Mouse (Mus musculus) CD4-positive, CD25-positive, alpha-beta regulatory T cell, adult 4 months (primary cell): Measurements from ENCODE around the gene Sys1. TPM values are rescaled to one million over a fixed set of nuclear protein-coding genes. Genes with fewer than 3 reads are reported as not detected.

Experiments
- ATAC-seq: one replicate; pipeline ENCODE4 v1.8.0; 2017
- polyA plus RNA-seq, 2 experiments: library from polyadenylated mRNA; unstranded; fragments of 100-300 nt; shearing (Covaris generic); gene quantifications; one replicate each; pipeline ENCODE4 v1.2.1; 2017

Sys1 gene
- polyA plus RNA-seq, 2 experiments from 2014 or later: 8.8 to 15.1 TPM

DNA sequence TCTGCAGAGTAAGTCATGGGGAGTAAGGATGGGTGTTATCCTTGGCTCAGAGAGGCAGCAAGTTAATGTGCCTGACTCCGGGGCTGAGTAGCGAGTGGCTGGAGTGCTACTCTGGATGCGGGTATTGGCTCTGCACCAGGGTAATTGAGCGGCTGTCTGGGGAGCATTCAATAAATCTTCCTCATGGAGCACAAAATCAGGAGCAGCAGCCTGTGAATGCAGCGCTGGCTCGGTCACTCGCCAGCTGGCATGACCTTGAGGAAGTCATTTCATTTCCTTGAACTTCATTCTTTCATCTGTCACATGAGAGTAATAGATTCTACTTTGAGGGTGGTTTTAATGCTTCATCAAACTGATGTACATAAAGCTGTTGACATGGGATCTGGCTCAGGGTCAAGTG is 43.7 kb downstream of the Sys1 start:
- no peak for ATAC-seq

DNA sequence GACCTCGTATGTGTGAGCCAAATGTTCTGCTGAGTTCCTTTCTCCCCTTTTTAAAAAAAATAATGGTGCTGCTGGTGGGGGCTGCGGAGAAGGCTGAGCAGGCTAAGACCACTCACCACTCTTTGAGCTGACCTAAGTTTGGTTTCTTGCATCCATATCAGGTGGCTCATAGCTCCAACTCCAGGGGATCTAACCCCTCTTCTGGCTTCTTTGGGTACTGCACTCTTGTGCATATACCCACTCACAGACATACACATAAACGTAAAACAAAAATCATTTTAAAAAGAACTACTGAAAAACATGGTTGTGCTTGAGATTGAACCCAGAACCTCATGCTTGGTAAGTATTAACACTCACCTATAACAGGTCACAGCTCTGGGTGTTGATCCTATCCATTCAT is 48.2 kb downstream of the Sys1 start:
- no peak for ATAC-seq

DNA sequence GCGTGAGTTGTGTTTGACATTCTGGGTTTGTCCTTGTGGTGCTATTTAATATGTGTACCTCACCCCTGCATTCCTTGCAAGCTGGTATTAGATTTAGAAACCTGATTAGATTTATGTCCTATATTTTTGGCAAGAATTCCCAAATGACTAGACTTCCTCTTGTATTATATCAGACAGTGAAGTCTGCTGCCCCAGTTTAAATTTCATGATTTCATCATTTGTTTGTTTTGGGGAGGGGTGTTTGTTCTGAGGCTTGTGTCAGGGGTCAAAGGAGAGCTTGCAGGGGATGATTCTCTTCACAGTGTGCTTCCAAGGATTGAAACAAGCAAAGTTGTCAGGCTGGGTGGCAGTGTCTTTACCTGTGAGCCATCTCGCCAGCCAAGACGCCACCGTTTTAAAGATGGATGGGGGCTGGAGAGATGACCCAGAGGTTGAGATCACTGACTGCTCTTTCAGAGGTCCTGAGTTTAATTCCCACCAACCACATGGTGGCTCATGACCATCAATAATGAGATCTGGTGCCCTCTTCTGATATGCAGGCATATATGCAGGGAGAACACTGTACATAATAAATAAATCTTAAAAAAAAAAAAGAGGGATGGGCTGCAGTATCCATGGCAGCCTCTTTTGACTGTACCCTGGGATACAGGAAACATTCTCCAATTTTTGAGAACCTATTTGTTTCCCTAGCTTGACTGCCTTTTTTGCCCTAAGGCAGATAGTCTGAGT is 49.0 kb downstream of the Sys1 start:
- ATAC-seq: no peak

DNA sequence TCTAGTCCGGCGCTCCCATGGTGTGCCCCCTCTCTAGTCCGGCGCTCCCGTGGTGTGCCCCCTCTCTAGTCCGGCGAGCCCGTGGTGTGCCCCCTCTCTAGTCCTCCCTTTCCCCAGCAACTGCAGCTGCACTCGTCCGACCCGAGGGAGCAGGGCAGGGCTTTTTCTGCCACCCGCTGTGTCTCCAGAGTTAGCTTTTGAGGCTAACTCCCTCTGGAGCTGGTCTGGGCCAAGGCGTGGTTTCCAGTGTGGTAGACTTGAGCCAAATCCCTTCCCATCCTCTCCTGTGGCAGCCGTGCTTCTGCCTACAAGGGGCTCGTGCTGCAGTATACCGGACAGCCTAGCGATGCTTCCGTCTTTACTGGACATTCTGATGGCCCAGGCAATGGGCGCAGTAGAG is 51.0 kb downstream of the Sys1 start:
- ATAC-seq: no peak

DNA sequence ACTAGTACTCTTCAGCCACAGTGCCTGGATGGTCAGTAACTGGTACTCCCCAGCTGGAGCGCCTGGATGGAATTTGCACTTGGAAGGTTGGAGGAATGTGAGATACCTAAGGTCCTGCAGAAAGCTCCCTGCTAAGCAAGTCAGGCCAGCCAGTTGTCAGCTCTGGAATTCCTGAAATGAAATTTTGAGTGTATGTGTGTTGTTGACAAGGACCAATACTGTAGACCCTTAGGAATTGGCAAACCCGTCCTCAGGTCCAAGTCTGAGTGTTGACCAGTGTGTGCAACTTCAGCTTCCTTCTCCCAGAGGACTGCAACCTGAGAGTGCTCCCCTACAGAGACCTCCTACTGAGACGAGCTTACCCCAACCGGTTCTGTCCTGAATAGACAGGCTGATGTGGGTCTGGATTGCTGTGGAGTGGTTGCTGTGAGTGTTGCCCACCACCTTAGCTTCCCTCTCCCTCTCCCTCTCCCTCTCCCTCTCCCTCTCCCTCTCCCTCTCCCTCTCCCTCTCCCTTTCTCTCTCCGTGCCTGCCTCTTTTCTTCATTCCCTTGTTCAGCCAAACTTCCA is 53.9 kb downstream of the Sys1 start:
- ATAC-seq: no peak

DNA sequence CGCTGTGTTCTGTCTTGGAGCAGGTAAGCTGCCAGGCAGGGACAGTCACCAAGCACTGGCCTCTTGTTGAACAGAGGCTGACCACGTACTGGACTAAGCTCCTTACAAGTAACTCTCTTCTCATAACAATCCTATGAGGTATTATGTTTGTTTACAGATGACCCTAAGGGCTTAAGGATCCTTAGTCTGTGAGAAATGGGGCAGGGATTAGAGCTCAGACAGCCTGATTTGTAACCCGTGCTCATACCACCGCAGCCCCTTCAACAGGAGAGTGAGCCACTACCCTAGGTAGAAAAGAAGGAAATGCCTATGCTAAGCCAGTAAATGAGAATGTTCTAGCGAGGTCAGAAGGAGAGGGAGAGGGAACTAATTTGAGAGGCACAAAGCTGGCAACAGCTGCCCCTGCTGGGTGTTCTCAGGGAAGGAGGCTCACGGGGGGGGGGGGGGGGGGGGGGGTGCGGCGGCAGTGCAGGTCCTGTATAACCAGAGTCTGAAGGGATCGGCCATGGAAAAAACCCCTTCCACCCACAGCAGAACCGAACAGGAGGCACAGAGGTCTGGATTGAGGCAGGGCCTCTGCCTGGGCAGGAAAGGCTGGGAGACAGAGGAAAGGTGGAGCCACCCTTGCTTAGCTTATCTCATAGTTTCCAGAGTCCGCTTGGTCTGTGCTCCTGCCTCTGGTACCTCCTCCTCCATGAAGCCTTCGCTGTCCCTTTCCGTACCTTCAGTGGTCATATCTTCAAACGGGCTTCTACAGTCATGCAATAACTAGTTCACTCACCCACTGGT is 55.6 kb downstream of the Sys1 start:
- no peak for ATAC-seq

DNA sequence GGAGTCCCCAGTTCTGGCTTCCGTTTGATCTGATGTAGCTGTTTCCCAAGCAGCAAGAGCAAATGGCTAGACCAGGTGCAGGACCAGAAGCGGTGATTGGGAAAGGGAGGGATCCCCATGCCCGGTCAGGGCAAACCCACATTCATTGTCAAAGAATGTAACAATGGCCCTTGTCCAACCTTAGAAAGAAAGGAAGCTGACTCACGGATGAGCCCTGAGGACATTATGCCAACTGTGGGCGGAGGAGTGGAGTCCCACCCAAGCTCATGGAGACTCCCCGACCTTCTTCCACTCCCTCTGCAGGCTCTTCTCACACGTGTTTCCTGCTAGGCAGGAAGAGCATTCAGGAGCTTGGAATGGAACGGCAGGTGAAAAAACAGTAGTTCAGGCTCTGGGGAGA is 56.6 kb downstream of the Sys1 start:
- no peak for ATAC-seq

DNA sequence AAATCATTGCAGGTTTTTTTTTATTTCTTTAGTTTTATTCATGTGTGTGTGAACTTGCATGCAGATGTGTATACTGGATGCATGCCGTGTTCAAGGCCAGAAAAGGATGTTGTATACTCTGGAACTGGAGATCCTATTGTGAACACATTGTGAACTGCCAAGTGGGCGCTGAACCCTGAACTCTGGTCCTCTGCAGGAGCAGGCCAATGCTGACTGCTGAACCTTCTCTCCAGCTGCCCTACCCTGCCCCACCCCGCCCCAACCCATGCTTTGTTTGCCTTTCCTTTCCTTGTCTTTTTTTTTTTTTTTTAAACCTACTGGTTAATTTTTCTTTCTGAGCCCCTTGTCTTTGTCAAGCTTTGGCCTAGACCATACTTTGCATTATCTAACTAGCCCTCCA is 58.2 kb downstream of the Sys1 start:
- no peak for ATAC-seq

DNA sequence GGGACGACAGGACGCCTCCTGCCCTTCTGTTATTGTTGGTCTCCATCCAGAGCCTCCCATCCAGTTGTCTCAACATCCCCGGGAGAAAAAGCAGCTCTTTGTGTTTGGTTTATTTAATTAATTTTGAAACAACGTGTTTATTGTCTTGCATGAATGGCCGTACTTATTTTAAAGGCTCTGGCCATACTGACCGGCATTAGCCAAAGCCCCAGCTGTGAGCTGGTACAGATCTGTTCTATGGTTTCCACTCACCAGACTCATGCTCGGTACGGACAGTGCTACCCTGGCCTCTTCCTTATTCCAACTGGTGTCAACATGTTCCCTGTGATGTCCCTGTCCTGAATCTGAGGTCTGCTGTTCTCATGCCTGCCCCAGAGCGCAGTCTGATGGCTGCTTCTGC is 59.1 kb downstream of the Sys1 start:
- no peak for ATAC-seq

DNA sequence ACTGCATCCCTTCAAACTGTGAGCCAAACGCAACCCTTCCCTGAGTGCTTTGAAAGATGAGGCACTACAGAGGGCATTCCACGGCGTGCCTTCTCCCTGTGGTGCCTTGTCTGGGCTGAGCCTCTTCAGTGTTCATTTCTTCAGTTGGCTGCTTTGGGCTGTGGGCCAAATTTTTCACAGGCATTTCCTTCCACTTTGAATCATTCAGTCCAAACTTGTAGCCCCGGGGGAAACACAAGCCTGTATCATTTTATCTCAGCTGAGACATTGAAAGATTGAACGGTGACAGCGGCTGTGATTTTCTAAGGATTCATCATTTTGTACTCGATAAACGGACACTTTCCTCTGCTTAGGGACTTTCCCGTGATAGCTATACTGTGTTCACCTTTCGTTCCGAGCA is 59.8 kb downstream of the Sys1 start:
- ATAC-seq: no peak

DNA sequence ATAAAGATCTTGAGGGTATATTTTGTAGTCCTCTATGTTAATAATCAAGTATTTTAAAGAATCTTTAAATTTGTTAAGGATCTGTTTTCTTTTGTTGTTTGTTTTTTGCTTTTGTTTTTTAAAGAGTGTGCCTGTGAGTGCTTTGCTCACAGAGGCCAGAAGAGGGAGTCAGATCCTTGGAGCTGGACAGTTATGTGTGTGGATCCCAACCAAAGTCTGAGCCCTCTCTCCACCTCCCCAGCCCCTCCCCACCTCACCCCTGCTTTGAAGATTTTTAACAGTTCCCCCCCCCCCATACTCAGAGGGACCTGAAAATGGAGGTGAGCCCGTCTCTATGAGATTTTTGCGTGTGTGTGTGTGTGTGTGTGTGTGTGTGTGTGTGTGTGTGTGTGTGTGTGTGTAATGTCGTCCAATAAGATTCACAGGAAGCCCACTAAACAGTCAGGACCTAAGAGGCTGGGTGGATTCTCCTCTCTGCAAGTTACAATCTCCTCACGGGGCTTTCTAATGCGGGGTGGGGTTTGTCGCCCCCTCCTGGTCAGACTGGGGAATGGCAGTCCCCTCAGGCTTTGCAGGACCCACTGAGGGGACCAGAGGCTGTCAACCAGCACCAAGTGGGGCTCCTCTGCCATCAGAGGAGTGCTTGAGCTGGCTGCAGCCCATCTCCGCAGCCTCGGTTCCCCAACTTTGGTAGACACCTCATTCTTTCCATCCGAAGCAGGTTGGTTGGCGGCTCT is 60.9 kb downstream of the Sys1 start:
- no peak for ATAC-seq

DNA sequence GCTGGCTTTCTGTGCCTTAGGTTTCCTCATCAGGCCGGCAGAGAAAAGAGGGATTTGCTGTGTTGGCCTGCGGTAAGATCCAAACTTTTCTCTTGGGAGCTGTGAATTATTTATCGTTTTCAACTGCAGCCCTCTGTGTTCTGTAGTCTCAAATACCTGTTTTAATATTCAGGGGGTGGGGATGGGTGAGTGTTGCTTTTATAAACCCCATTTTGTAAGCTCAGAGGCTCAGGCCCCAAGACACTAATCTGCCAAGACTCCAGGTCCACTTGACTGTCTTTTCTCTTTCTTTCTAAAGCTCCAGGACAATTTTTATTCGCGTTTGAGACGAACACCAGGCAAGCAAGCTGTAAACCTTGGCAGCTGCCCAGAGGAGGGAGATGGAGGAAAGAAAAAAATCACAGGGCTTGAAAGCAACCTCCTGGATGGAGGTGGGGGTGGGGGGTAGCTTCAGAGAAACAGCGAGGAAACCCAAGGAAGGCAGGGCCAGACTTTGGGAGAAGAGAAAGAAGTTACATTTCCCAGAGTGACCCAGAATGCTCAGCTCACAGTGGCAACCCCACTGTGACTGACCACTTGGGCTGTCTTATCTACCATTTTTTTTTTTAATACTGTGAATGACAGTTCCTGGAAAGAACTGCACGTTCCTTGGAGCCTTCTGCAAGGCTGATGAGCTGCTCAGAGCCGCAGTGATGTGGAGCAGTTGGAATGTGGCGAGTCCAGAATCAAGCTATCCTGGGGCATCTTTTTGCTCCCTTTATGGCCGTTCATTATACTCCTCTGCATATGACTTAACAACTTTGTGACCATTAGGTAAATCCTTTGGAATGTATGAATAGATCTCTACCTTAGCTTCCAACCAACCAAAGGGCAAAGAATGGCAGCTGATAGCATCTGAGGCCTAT is 61.8 kb downstream of the Sys1 start:
- no peak for ATAC-seq

DNA sequence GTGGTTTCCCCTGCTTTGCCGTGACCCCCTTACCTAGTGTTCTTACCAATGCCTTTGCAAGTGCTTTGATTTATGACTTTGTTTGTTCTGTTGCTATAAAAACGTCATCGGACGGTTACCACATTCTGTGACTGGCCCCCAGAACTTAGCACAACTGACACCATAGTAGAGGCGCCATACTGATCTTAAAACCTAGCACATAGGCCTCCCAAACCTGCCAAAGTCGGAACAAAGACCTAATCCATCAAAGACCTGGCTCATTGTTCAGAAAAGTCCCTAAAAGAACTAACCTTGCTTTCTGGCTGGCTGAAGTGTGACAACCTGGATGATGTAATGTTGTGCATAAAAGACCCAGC is 62.4 kb downstream of the Sys1 start:
- no peak for ATAC-seq

DNA sequence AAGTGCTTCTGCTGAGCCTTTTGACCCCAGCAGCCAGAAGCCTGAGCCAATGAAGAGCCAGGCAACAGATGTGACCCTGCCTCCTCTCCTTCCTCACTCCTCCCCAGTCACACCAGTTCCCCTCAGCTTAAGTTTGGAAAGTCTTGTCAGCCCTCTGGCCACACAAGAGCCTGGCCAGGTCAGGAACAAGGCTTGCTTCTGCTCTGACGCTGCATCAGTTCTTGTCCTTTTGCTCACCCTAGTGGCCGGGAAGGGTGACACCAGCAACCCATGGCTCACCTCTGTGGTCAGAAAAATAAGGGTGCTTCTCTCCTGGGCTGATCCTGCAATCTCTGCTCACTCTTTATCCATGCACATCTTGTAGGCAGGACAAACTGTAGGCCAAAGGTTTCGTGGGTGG is 64.0 kb downstream of the Sys1 start:
- no peak for ATAC-seq

DNA sequence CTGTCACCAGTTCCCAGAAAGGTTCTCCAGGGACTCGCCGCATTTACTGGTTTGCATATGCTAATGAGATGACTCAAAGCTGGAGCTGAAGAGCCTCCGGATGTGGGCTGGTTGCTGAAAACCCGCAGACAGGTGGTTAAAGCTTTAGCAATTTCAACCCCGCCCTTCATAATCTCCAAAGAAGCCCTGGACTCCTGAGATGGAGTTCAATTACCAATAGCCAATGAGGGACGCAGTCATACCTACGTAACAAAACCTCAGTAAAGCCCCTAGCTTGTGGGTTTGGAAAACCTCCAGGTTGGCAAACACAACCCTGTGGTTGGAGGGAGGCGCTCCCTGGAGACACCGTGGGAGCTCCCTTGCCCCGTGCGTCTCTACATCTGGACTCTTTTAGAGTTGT is 65.1 kb downstream of the Sys1 start:
- peak; percentile 92 for ATAC-seq

DNA sequence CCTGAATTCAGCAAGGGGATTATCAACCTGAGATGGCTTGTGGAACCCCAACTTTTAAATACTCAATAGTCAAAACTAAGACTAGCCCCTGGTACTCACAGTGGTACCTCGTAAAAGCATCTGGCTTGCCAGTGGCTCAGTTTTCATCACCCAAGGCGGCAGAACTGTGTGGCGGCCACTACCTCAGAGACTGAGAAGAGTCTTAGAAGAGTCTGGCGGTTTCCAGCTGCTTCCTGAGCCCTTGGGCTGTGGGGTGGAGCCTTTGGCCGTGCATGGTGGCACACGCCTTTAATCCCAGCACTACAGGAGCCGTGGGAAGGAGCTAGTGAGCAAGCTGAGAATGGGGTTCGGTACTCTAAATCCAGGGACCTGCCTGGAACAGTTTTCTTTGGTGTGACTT is 65.5 kb downstream of the Sys1 start:
- peak; percentile 37 for ATAC-seq

DNA sequence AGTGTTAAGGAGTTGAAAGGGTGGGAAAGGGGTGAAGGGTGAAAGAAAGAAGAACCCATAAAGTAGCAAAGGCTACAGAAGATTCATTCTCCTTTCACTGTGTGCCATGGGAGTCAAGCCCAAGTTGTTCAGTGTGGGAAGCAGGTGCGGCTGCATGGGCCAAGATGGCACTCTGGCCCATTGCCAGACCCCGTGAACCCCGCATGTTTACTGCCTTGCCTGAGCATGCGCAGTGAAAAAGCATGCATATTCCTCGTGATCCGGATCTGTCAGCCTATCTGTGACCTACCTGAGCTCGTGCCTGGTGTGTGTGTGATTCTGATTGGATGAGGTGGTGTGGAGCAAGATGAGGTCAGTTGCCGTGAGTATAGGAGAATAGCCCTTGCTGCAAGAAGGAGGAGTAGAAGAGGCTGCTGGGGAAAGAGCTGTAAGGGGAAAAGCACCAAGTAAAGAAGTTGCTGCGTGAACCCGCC is 66.6 kb downstream of the Sys1 start:
- ATAC-seq: no peak

DNA sequence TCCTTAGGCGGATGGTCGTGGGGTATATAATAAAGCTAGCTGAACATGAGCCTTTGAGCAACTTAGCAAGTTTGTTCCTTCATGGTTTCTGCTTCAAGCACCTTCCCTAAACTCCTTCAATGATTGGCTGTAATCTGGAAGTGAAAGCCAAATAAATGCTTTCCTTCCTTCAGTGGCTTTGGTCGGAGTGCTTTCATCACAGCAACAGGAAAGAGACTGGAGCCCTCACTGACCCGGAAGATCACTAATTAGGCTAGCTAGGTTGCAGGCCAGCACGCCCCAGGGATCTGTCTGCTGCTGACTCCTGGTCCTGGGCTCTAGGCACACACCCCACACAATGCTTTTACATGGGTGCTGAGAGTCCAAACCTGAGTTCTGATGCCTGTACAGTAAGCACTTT is 71.8 kb downstream of the Sys1 start:
- no peak for ATAC-seq
